ENCODE assay signal across 8 mouse cellular contexts in the genomic region with DNA sequence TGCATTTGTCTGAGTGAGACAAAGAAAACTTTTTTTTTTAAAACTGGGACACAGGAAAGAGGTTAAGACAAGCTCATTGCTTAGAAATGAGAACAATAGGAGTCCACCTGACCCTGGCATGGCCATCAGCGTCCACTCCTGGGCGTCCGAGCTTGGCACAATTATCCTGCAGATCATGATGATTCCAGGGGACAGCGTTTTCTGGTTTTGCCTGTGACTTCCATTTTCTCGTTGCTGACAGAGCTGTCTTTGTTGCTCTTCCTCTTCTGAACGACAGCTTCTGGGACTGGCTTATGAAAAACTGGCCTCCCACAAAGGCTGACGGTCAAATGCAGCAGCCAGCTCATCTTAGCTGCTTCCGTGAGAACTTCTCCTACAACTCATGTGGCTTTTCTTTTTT. TPM values are rescaled to one million over a fixed set of nuclear protein-coding genes. Genes with fewer than 3 reads are reported as not detected.
DNase-seq lines count a peak whose midpoint lies in the region; ATAC-seq and TF ChIP-seq lines count a peak whose summit lies in the region.

No protein-coding gene starts in this region.

- no peak for DNase-seq in kidney, postnatal 10 days
- DNase-seq in brain, adult 2 months (ENCODE audit: low read depth, low spot score): peak; percentile 81
- peak; percentile 56 for DNase-seq in hindbrain, postnatal 0 days (ENCODE audit: low spot score)
- no peak for DNase-seq in urinary bladder, postnatal 10 days (ENCODE audit: low spot score)
- no peak for DNase-seq in spleen, postnatal 36 days (ENCODE audit: low spot score in 2 of 2)
- no peak for DNase-seq in adrenal gland, adult 8-10 months

- H3K4me3 ChIP-seq in kidney, embryonic 15.5 days (replicated peaks): no peak overlapping the region
- no peak overlapping the region for H3K4me3 ChIP-seq in forebrain, embryonic 13.5 days
- H3K4me3 ChIP-seq in hindbrain, postnatal 0 days (ENCODE audit: low read length): no peak overlapping the region

- no peak for ATAC-seq in kidney, embryonic 15.5 days (replicated peaks; ENCODE audit: low FRiP score)
- no peak; the same call in 1 of the 2 replicates for ATAC-seq in forebrain, embryonic 13.5 days
- peak; percentile 44 for ATAC-seq in hindbrain, postnatal 0 days

- no peaks in the 10 kb centered on the region for H3K9me3 ChIP-seq in kidney, embryonic 15.5 days (replicated peaks)
- no peaks in the 10 kb centered on the region for H3K9me3 ChIP-seq in forebrain, embryonic 13.5 days (replicated peaks)
- H3K9me3 ChIP-seq in hindbrain, postnatal 0 days (ENCODE audit: low read length): no peaks in the 10 kb centered on the region

- H3K4me2 ChIP-seq in kidney, embryonic 15.5 days: no peak overlapping the region
- H3K4me2 ChIP-seq in forebrain, embryonic 13.5 days: no peak overlapping the region
- no peak overlapping the region for H3K4me2 ChIP-seq in hindbrain, postnatal 0 days (ENCODE audit: low read depth, low read length)

- no peaks in the 10 kb centered on the region for H3K27me3 ChIP-seq in kidney, embryonic 15.5 days
- no peaks in the 10 kb centered on the region for H3K27me3 ChIP-seq in forebrain, embryonic 13.5 days
- no peaks in the 10 kb centered on the region for H3K27me3 ChIP-seq in hindbrain, postnatal 0 days (ENCODE audit: insufficient read depth, low read length)

- peaks cover 17% of the 10 kb centered on the region for H3K4me1 ChIP-seq in kidney, embryonic 15.5 days
- H3K4me1 ChIP-seq in forebrain, embryonic 13.5 days: peaks cover 14% of the 10 kb centered on the region
- peaks cover 16% of the 10 kb centered on the region; the same call in 1 of the 2 replicates for H3K4me1 ChIP-seq in hindbrain, postnatal 0 days (ENCODE audit: insufficient read depth, low read length)

- H3K36me3 ChIP-seq in kidney, embryonic 15.5 days: no peaks in the 10 kb centered on the region
- no peaks in the 10 kb centered on the region for H3K36me3 ChIP-seq in forebrain, embryonic 13.5 days (ENCODE audit: poor library complexity, severe bottlenecking)
- no peaks in the 10 kb centered on the region for H3K36me3 ChIP-seq in hindbrain, postnatal 0 days (ENCODE audit: insufficient read depth, low read length)

- H3K9ac ChIP-seq in kidney, embryonic 15.5 days: no peak overlapping the region
- no peak overlapping the region for H3K9ac ChIP-seq in forebrain, embryonic 13.5 days
- H3K9ac ChIP-seq in hindbrain, postnatal 0 days (replicated peaks; ENCODE audit: low read length): no peak overlapping the region

- 68% methylated on average over 8 of the region's 8 CpGs for WGBS in kidney, embryonic 15.5 days
- 35% methylated on average over 8 of the region's 8 CpGs for WGBS in forebrain, embryonic 13.5 days
- 19% methylated on average over 8 of the region's 8 CpGs for WGBS in hindbrain, postnatal 0 days

- H3K27ac ChIP-seq in kidney, embryonic 15.5 days: 0 out of 2 replicates have a peak overlapping the region, but pooled peaks have one; percentile 18
- H3K27ac ChIP-seq in forebrain, embryonic 13.5 days: peak overlapping the region; percentile 33
- H3K27ac ChIP-seq in hindbrain, postnatal 0 days: peak overlapping the region; percentile 71

- TF ChIP-seq CTCF in hindbrain, postnatal 0 days (IDR thresholded peaks at IDR 0.05; ENCODE audit: low read depth): no peak

RNA-seq across cellular contexts. Expression of gene Bod1, which starts 41.4 kb away (rescaled TPM):
- polyA plus RNA-seq in kidney, embryonic 15.5 days (2015; fragmentation: Nextera tagmentation; extraction: Ambion mirVana): 84.9 and 86.8 TPM in 2 replicates
- polyA plus RNA-seq in forebrain, embryonic 13.5 days (2015; fragmentation: Nextera tagmentation; extraction: Ambion mirVana): 153 and 157 TPM in 2 replicates
- total RNA-seq in hindbrain, postnatal 0 days (2014; rRNA removed): 91.2 and 113 TPM in 2 replicates
- 125 and 134 TPM in 2 replicates for polyA plus RNA-seq in hindbrain, postnatal 0 days (2015; fragmentation: Nextera tagmentation; extraction: Ambion mirVana)
- 10 to 100 TPM; 61.7 to 72.4 (median 68.6) TPM for total RNA-seq in adrenal gland, adult 8-10 months (2022)

Comparison
In these comparisons a context has a peak if more than half of its experiments do, and no peak if none do; other contexts are left out.
1. H3K27ac ChIP-seq: peak in every context shown above with its lines; median percentile 71 in hindbrain, postnatal 0 days; 33 in forebrain, embryonic 13.5 days; 18 in kidney, embryonic 15.5 days.
2. DNase-seq: peak in brain, adult 2 months (single experiment) and hindbrain, postnatal 0 days (single experiment); none in kidney, postnatal 10 days (single experiment), urinary bladder, postnatal 10 days (single experiment), spleen, postnatal 36 days (0 of 2) and adrenal gland, adult 8-10 months (single experiment).